Mouse (Mus musculus): ENCODE measurements around the gene Dab2.
A peak's percentile ranks its signal among the peaks of the same experiment; 100 is the strongest.

The Dab2 gene

GRCm38 (mm10) chr15:6326011-6326410, 26.4 kb downstream of the Dab2 start:
- no peak for DNase-seq

GRCm38 (mm10) chr15:6331380-6331779, 31.8 kb downstream of the Dab2 start:
- no peak for DNase-seq

GRCm38 (mm10) chr15:6334664-6335206, 35.1 kb downstream of the Dab2 start:
- no peak for DNase-seq

- no peak for DNase-seq
These were observed 40.2 kb downstream of the Dab2 start for GRCm38 (mm10) chr15:6339767-6340166.

- no peak for DNase-seq
These were observed 40.8 kb downstream of the Dab2 start for GRCm38 (mm10) chr15:6340347-6340746.

GRCm38 (mm10) chr15:6341427-6341826, 41.8 kb downstream of the Dab2 start:
- no peak for DNase-seq

- no peak for DNase-seq
These were observed 54.3 kb downstream of the Dab2 start for GRCm38 (mm10) chr15:6353901-6354300.

- no peak for DNase-seq
These were observed 60.3 kb downstream of the Dab2 start for GRCm38 (mm10) chr15:6359859-6360258.

- DNase-seq, result no peak
These were observed 70.4 kb downstream of the Dab2 start for GRCm38 (mm10) chr15:6369974-6370373.

- DNase-seq, result no peak
These were observed 71.9 kb downstream of the Dab2 start for GRCm38 (mm10) chr15:6371486-6371885.

GRCm38 (mm10) chr15:6375016-6375415, 75.4 kb downstream of the Dab2 start:
- DNase-seq, result no peak

GRCm38 (mm10) chr15:6376001-6376400, 76.4 kb downstream of the Dab2 start:
- no peak for DNase-seq

- DNase-seq, result no peak
These were observed 77.2 kb downstream of the Dab2 start for GRCm38 (mm10) chr15:6376785-6377184.

GRCm38 (mm10) chr15:6384027-6384426, 84.4 kb downstream of the Dab2 start:
- no peak for DNase-seq

- DNase-seq, result peak; percentile 19
These were observed 85.7 kb downstream of the Dab2 start for GRCm38 (mm10) chr15:6385241-6385640.

- peak; percentile 91 for DNase-seq
These were observed 86.8 kb downstream of the Dab2 start for GRCm38 (mm10) chr15:6386159-6386951.

- peak; percentile 46 for DNase-seq
These were observed 87.6 kb downstream of the Dab2 start for GRCm38 (mm10) chr15:6386961-6387728.

GRCm38 (mm10) chr15:6387729-6388070, 88.1 kb downstream of the Dab2 start:
- peak; percentile 12 for DNase-seq

- DNase-seq, result no peak
These were observed 88.6 kb downstream of the Dab2 start for GRCm38 (mm10) chr15:6388146-6388545.

- DNase-seq, result no peak
These were observed 89.0 kb downstream of the Dab2 start for GRCm38 (mm10) chr15:6388631-6389030.

- no peak for DNase-seq
These were observed 90.5 kb downstream of the Dab2 start for GRCm38 (mm10) chr15:6390106-6390505.

- DNase-seq, result peak; percentile 18
These were observed 91.1 kb downstream of the Dab2 start for GRCm38 (mm10) chr15:6390657-6391056.

GRCm38 (mm10) chr15:6391886-6392285, 92.3 kb downstream of the Dab2 start:
- no peak for DNase-seq

GRCm38 (mm10) chr15:6393624-6394023, 94.0 kb downstream of the Dab2 start:
- DNase-seq, result no peak

Data from embryo, embryonic 11 days (tissue).